Mouse (Mus musculus) lung, postnatal 0 days (tissue): ENCODE results near the gene Akt2.

Source experiments
- CTCF ChIP-seq: IDR thresholded peaks from 2 replicates; pipeline ENCODE4 v1.5.1; 2016; ENCODE audit warnings: antibody characterized with exemption, mild to moderate bottlenecking
- EP300 ChIP-seq: IDR thresholded peaks from 2 replicates; pipeline ENCODE4 v1.6.1; 2016; ENCODE audit warnings: antibody characterized with exemption, mild to moderate bottlenecking, control low read depth

DNA sequence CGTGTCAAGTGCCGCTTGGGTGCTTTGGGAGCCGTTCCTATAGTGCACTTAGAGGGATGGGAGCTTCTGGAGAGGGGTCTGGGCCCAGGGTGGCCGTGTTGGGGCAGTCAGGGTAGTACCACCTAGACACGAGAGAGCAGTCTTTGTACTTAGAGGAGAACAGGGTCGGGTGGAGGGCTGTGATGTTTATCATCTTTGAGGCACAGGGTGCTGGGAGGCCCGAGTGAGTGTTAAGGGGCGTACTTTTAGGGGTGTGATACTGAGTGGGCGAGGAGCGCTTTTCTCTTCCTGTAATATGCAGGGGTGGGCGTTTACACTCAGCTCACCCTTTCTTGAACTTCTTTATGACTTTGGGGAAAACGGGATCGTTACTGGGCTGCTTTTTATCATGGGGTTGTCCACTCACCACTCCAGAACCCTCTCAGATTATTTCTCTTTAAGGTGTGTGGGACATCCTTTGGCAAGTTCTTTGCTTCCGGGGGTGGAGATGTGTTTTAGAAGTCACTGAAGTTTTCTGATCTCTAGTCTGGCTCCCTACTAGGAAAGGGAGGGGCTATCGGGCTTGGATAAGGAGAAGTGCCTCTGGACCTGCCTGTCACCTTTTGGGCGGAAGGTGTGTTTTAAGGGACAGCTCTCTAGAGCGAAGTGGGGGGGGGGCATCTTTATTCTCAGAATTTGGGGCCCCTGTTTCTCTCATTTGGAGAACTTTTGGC lies 1.0 kb downstream of the Akt2 start:
- no peak for TF ChIP-seq CTCF
- TF ChIP-seq EP300, result no peak
